Comparison of ENCODE assay signal across 18 mouse cellular contexts in the genomic region with DNA sequence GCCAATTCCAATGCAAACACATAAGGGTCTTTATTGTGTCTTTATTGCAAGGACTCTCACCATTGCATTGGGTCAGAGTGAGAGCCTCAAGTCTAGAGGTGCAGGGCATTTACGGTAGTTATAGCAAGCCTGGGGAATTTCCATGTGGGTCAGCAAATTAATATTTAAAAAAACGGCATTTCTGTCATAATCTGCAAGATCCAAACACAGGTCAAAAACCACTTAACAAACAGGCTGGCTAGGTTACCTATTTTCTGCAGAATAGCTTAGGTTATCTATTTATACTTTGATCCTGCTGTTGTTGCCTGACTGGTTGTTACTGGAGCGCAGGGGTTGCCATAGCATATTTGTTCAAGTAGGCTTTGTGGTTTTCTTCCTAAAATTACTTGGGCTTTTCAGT.
"Had no signal": no experiment of that assay in that cellular context is flagged by ENCODE, and none has a peak within 500 bp of the region (broad histone marks: within the 10 kb centered on the region; RNA-seq: fewer than 3 reads in every experiment).

No protein-coding gene starts in this region.

- H3K4me1 ChIP-seq: midbrain, embryonic 10.5 days; midbrain, embryonic 12.5 days; neural tube, embryonic 13.5 days; neural tube, embryonic 15.5 days had no signal

- H3K27ac ChIP-seq: midbrain, embryonic 10.5 days; midbrain, embryonic 12.5 days; neural tube, embryonic 13.5 days; neural tube, embryonic 15.5 days had no signal

- H3K9ac ChIP-seq: lung, embryonic 14.5 days; midbrain, embryonic 12.5 days; neural tube, embryonic 13.5 days; neural tube, embryonic 15.5 days had no signal

- H3K27me3 ChIP-seq: midbrain, embryonic 12.5 days; neural tube, embryonic 13.5 days; neural tube, embryonic 15.5 days had no signal

- H3K36me3 ChIP-seq: midbrain, embryonic 10.5 days; midbrain, embryonic 12.5 days; neural tube, embryonic 13.5 days had no signal

- ATAC-seq: midbrain, embryonic 16.5 days had no signal

- H3K4me2 ChIP-seq: lung, embryonic 14.5 days; midbrain, embryonic 12.5 days; neural tube, embryonic 13.5 days; neural tube, embryonic 15.5 days had no signal

- H3K9me3 ChIP-seq: midbrain, embryonic 10.5 days; midbrain, embryonic 12.5 days; neural tube, embryonic 13.5 days; neural tube, embryonic 15.5 days had no signal

- H3K4me3 ChIP-seq: midbrain, embryonic 10.5 days; midbrain, embryonic 12.5 days; myocyte; neural tube, embryonic 13.5 days; neural tube, embryonic 15.5 days had no signal

- DNase-seq: lung, embryonic 14.5 days; lung, postnatal 10 days; lung, postnatal 4 days; midbrain, embryonic 14.5 days; retina, postnatal 1 day; right cerebral cortex, adult 18-20 months; right cerebral cortex, postnatal 25 days; right cerebral cortex, postnatal 4 days; spleen, adult 18-20 months; thymus, adult 18-20 months; thymus, postnatal 14 days; thymus, postnatal 36 days had no signal
